Mouse (Mus musculus) forebrain, embryonic 10.5 days (tissue): ENCODE data around the gene Hyal3. TPM values are rescaled to one million over a fixed set of nuclear protein-coding genes. Genes with fewer than 3 reads are reported as not detected.
"Not testable (repeated sequence)": the region's sequence is repeated elsewhere in the genome, so short reads cannot be mapped to it uniquely, and the experiment has no call there.

Experiments
- DNase-seq: peaks from one replicate; pipeline ENCODE4 v3.0.0-alpha.2; 2017; ENCODE audit warnings: low spot score; ENCODE audit errors: extremely low spot score
- H3K27ac ChIP-seq: fragments of 300-500 bp; sonication (generic); 2 replicates; pipeline ENCODE4 v1.5.1; 2016; ENCODE audit warnings: mild to moderate bottlenecking
- H3K27me3 ChIP-seq: fragments of 300-500 bp; sonication (generic); 2 replicates; pipeline ENCODE4 v1.6.1; 2016; ENCODE audit warnings: mild to moderate bottlenecking; ENCODE audit not compliant: poor library complexity, severe bottlenecking
- H3K36me3 ChIP-seq: fragments of 300-500 bp; sonication (generic); replicated peaks from 2 replicates; pipeline ENCODE4 v1.6.1; 2016; ENCODE audit warnings: mild to moderate bottlenecking, moderate library complexity
- H3K4me1 ChIP-seq: fragments of 300-500 bp; sonication (generic); 2 replicates; pipeline ENCODE4 v1.6.1; 2016
- H3K4me3 ChIP-seq: fragments of 300-500 bp; sonication (generic); 2 replicates; pipeline ENCODE4 v1.5.1; 2016; ENCODE audit warnings: mild to moderate bottlenecking, moderate library complexity
- H3K9me3 ChIP-seq: fragments of 300-500 bp; sonication (generic); 2 replicates; pipeline ENCODE4 v1.6.1; 2016; ENCODE audit warnings: mild to moderate bottlenecking, moderate library complexity
- WGBS: fragments of 180-500 bp; shearing (Covaris S2); methylation state at CpG from one replicate; pipeline ENCODE4 v1.1.7; 2016; 5-methylcytosine and 5-hydroxymethylcytosine counted together
- polyA plus RNA-seq: library from polyadenylated mRNA; unstranded; fragments of >200 nt; fragmentation: Nextera tagmentation; extraction: Ambion mirVana; gene quantifications from 2 replicates; pipeline ENCODE4 v1.2.1, GENCODE M21; 2016

Hyal3 gene
- polyA plus RNA-seq, 1 experiment from 2014 or later, result 0.42 TPM

GRCm38 (mm10) chr9:107552690-107553393 lies 27.8 kb upstream of the Hyal3 start:
- 79% methylated on average over 5 of the region's 5 CpGs for WGBS
- H3K9me3 ChIP-seq, result no peaks in the 10 kb centered on the region
- peaks cover 78% of the 10 kb centered on the region for H3K4me1 ChIP-seq
- H3K36me3 ChIP-seq, result peaks cover 19% of the 10 kb centered on the region
- H3K27ac ChIP-seq, result peak overlapping the region; percentile 96
- no peak for DNase-seq
- H3K27me3 ChIP-seq, result peaks cover 54% of the 10 kb centered on the region
- peak overlapping the region; percentile 88 for H3K4me3 ChIP-seq

- Histone ChIP-seq H3K27ac (peak overlapping the region; percentile 96), H3K4me1 (peaks cover 73% of the 10 kb centered on the region), H3K4me3 (peak overlapping the region; percentile 88), H3K27me3 (peaks cover 46% of the 10 kb centered on the region), H3K9me3 (no peaks in the 10 kb centered on the region), H3K36me3 (peaks cover 28% of the 10 kb centered on the region)
- DNase-seq, result no peak
- 6% methylated on average over 37 of the region's 37 CpGs for WGBS
These were observed 26.9 kb upstream of the Hyal3 start for GRCm38 (mm10) chr9:107553541-107554318.

GRCm38 (mm10) chr9:107554319-107554825 lies 26.2 kb upstream of the Hyal3 start:
- Histone ChIP-seq H3K4me3 (peak overlapping the region; percentile 88), H3K27ac (peak overlapping the region; percentile 96), H3K36me3 (peaks cover 34% of the 10 kb centered on the region), H3K9me3 (no peaks in the 10 kb centered on the region), H3K27me3 (peaks cover 39% of the 10 kb centered on the region), H3K4me1 (peaks cover 73% of the 10 kb centered on the region)
- under 1% methylated on average over 53 of the region's 53 CpGs for WGBS
- peak; percentile 98 for DNase-seq

- peak overlapping the region; percentile 88 for H3K4me3 ChIP-seq
- H3K27ac ChIP-seq, result peak overlapping the region; percentile 96
- DNase-seq, result peak; percentile 60
- H3K27me3 ChIP-seq, result peaks cover 32% of the 10 kb centered on the region
- H3K36me3 ChIP-seq, result peaks cover 41% of the 10 kb centered on the region
- H3K4me1 ChIP-seq, result peaks cover 68% of the 10 kb centered on the region
- no peaks in the 10 kb centered on the region for H3K9me3 ChIP-seq
- under 1% methylated on average over 23 of the region's 23 CpGs for WGBS
These were observed 25.6 kb upstream of the Hyal3 start for GRCm38 (mm10) chr9:107555031-107555457.

- Histone ChIP-seq H3K27ac (peak overlapping the region; percentile 96), H3K36me3 (peaks cover 48% of the 10 kb centered on the region)
These were observed 24.9 kb upstream of the Hyal3 start for GRCm38 (mm10) chr9:107555701-107556100.

GRCm38 (mm10) chr9:107556346-107556745 lies 24.3 kb upstream of the Hyal3 start:
- Histone ChIP-seq H3K36me3 (peaks cover 54% of the 10 kb centered on the region), H3K9me3 (no peaks in the 10 kb centered on the region), H3K4me1 (peaks cover 55% of the 10 kb centered on the region), H3K27me3 (peaks cover 19% of the 10 kb centered on the region), H3K4me3 (peak overlapping the region; percentile 88), H3K27ac (no peak overlapping the region)
- 74% methylated on average over 3 of the region's 3 CpGs for WGBS
- DNase-seq, result no peak

More at GRCm38 (mm10) chr9:107555701-107556100, 24.9 kb upstream of the Hyal3 start:
- peak overlapping the region; percentile 88 for H3K4me3 ChIP-seq
- peaks cover 26% of the 10 kb centered on the region for H3K27me3 ChIP-seq
- peaks cover 61% of the 10 kb centered on the region for H3K4me1 ChIP-seq
- no peak for DNase-seq
- WGBS, result 56% methylated on average over 2 of the region's 2 CpGs
- no peaks in the 10 kb centered on the region for H3K9me3 ChIP-seq

- H3K4me3 ChIP-seq, result peak within 1 kb of the TSS; percentile 93
- peak within 1 kb of the TSS; percentile 88 for H3K27ac ChIP-seq
- H3K9me3 ChIP-seq, result no peaks in the 10 kb centered on the region
- peaks cover 61% of the 10 kb centered on the region for H3K4me1 ChIP-seq
- H3K36me3 ChIP-seq, result peaks cover 72% of the 10 kb centered on the region
- DNase-seq, result peak; percentile 96
- 1% methylated on average over 46 of the region's 46 CpGs for WGBS
- no peaks in the 10 kb centered on the region for H3K27me3 ChIP-seq
These were observed 17.5 kb upstream of the Hyal3 start, which contains the start of gene Tusc2 for GRCm38 (mm10) chr9:107563029-107563581. Tusc2 (plus strand) TSS chr9:107563255.

GRCm38 (mm10) chr9:107565556-107565955 lies 15.1 kb upstream of the Hyal3 start:
- not testable (repeated sequence) for H3K27me3 ChIP-seq, DNase-seq, H3K9me3 ChIP-seq, H3K27ac ChIP-seq
- WGBS, result 53% methylated on average over 5 of the region's 5 CpGs
- peaks cover 53% of the 10 kb centered on the region for H3K36me3 ChIP-seq
- H3K4me3 ChIP-seq, result peak overlapping the region; percentile 93; the same call in 1 of the 2 replicates
- H3K4me1 ChIP-seq, result peaks cover 75% of the 10 kb centered on the region

GRCm38 (mm10) chr9:107566041-107566709 lies 14.4 kb upstream of the Hyal3 start:
- DNase-seq, result peak; percentile 80
- H3K27me3 ChIP-seq, result no peaks in the 10 kb centered on the region
- peaks cover 82% of the 10 kb centered on the region for H3K4me1 ChIP-seq
- H3K4me3 ChIP-seq, result peak overlapping the region; percentile 93; the same call in 1 of the 2 replicates
- 61% methylated on average over 15 of the region's 15 CpGs for WGBS
- H3K27ac ChIP-seq, result peak overlapping the region; percentile 65; the same call in 1 of the 2 replicates
- no peaks in the 10 kb centered on the region for H3K9me3 ChIP-seq
- peaks cover 53% of the 10 kb centered on the region for H3K36me3 ChIP-seq

GRCm38 (mm10) chr9:107566855-107567254 lies 13.8 kb upstream of the Hyal3 start:
- Histone ChIP-seq H3K27me3 (no peaks in the 10 kb centered on the region), H3K9me3 (no peaks in the 10 kb centered on the region), H3K4me1 (peaks cover 88% of the 10 kb centered on the region), H3K4me3 (peak overlapping the region; percentile 93), H3K27ac (peak overlapping the region; percentile 94), H3K36me3 (peaks cover 53% of the 10 kb centered on the region)
- DNase-seq, result no peak
- WGBS, result 65% methylated on average over 3 of the region's 3 CpGs

GRCm38 (mm10) chr9:107567702-107568319 lies 12.8 kb upstream of the Hyal3 start, which contains the start of gene Hyal2:
Hyal2 (plus strand) TSS chr9:107567945.
- H3K27me3 ChIP-seq, result no peaks in the 10 kb centered on the region
- H3K36me3 ChIP-seq, result peaks cover 55% of the 10 kb centered on the region
- peak within 1 kb of the TSS; percentile 94 for H3K27ac ChIP-seq
- peaks cover 86% of the 10 kb centered on the region for H3K4me1 ChIP-seq
- H3K9me3 ChIP-seq, result no peaks in the 10 kb centered on the region
- peak within 1 kb of the TSS; percentile 93 for H3K4me3 ChIP-seq
- WGBS, result 4% methylated on average over 18 of the region's 18 CpGs
- DNase-seq, result no peak
